Mouse (Mus musculus) limb, embryonic 15.5 days (tissue): ENCODE measurements around the gene Pnrc1. TPM values are rescaled to one million over a fixed set of nuclear protein-coding genes. Genes with fewer than 3 reads are reported as not detected.
A peak's percentile ranks its signal among the peaks of the same experiment; 100 is the strongest.
"Not testable (repeated sequence)": the region's sequence is repeated elsewhere in the genome, so short reads cannot be mapped to it uniquely, and the experiment has no call there.

Source experiments
- ATAC-seq: fragments of 200-750 bp; cut with Nextera tagmentation; 2 replicates; pipeline ENCODE4 v1.8.0; 2017; ENCODE audit warnings: low read depth, moderate TSS enrichment; ENCODE audit not compliant: insufficient number of reproducible peaks, low FRiP score, low TSS enrichment
- H3K27ac ChIP-seq: fragments of 300-500 bp; sonication (generic); 2 replicates; pipeline ENCODE4 v1.5.1; 2015; ENCODE audit warnings: moderate library complexity, mild to moderate bottlenecking, inconsistent platforms
- H3K27me3 ChIP-seq: fragments of 300-500 bp; sonication (generic); 2 replicates; pipeline ENCODE4 v1.6.1; 2015; ENCODE audit warnings: inconsistent platforms
- H3K36me3 ChIP-seq: fragments of 300-500 bp; sonication (generic); 2 replicates; pipeline ENCODE4 v1.6.1; 2015; ENCODE audit warnings: inconsistent platforms
- H3K4me1 ChIP-seq: fragments of 300-500 bp; sonication (generic); 2 replicates; pipeline ENCODE4 v1.6.1; 2015; ENCODE audit warnings: inconsistent platforms
- H3K4me2 ChIP-seq: fragments of 300-500 bp; sonication (generic); 2 replicates; pipeline ENCODE4 v1.6.1; 2015; ENCODE audit warnings: mild to moderate bottlenecking, inconsistent platforms
- H3K4me3 ChIP-seq: fragments of 300-500 bp; sonication (generic); 2 replicates; pipeline ENCODE4 v1.5.1; 2015; ENCODE audit warnings: mild to moderate bottlenecking, inconsistent platforms
- H3K9ac ChIP-seq: fragments of 300-500 bp; sonication (generic); 2 replicates; pipeline ENCODE4 v1.6.1; 2015; ENCODE audit warnings: inconsistent platforms
- H3K9me3 ChIP-seq: fragments of 300-500 bp; sonication (generic); 2 replicates; pipeline ENCODE4 v1.6.1; 2016; ENCODE audit warnings: inconsistent platforms
- WGBS: fragments of 180-500 bp; shearing (Covaris S2); methylation state at CpG from one replicate; pipeline ENCODE4 v1.1.7; 2015; 5-methylcytosine and 5-hydroxymethylcytosine counted together
- polyA plus RNA-seq: library from polyadenylated mRNA; unstranded; fragments of >200 nt; fragmentation: Nextera tagmentation; extraction: Ambion mirVana; gene quantifications from 2 replicates; pipeline ENCODE4 v1.2.1, GENCODE M21; 2015

The Pnrc1 gene
- polyA plus RNA-seq = 83.8 and 98.1 TPM in 2 replicates

GRCm38 (mm10) chr4:33290002-33290401 is at the start of gene Pnrc1:
Gene Pnrc1 (minus strand): TSS chr4:33290163.
- H3K9me3 ChIP-seq = no peaks in the 10 kb centered on the region
- H3K27me3 ChIP-seq = no peaks in the 10 kb centered on the region
- peak within 1 kb of the TSS; percentile 38 for H3K4me2 ChIP-seq
- peak; percentile 92 for ATAC-seq
- H3K27ac ChIP-seq = peak within 1 kb of the TSS; percentile 64
- 29% methylated on average over 3 of the region's 3 CpGs for WGBS
- no peaks in the 10 kb centered on the region for H3K4me1 ChIP-seq
- H3K36me3 ChIP-seq = no peaks in the 10 kb centered on the region
- H3K9ac ChIP-seq = no peak within 1 kb of the TSS; the same call in 1 of the 2 replicates
- peak within 1 kb of the TSS; percentile 36 for H3K4me3 ChIP-seq

DNA sequence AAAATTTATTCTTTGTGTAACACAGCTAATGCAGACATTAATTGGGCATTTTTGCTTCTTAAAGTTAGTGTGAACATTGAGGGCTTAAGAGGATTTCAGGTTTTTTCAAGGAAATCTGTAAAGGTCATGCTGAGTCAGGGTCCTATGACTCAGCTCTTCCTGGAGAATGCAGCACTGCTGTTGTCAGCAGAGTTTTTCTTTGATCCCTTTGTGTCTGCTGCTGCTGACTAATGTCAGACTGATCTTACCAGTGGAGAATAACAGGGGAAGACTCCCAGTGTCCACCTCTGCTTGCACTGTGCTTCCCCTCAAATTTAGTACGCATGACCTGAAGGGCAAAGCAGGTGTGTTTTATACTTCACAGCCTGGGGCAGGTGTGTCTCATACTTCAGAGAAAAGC is 48.0 kb upstream of the Pnrc1 start:
- 86% methylated on average over 1 of the region's 1 CpGs for WGBS
- H3K36me3 ChIP-seq = peaks cover 30% of the 10 kb centered on the region
- no peak for ATAC-seq
- H3K9ac ChIP-seq = no peak overlapping the region
- H3K9me3 ChIP-seq = no peaks in the 10 kb centered on the region
- H3K4me2 ChIP-seq = no peak overlapping the region
- no peak overlapping the region for H3K4me3 ChIP-seq
- no peaks in the 10 kb centered on the region for H3K4me1 ChIP-seq
- H3K27me3 ChIP-seq = no peaks in the 10 kb centered on the region
- no peak overlapping the region for H3K27ac ChIP-seq

GRCm38 (mm10) chr4:33332956-33333455 is 43.0 kb upstream of the Pnrc1 start:
- no peaks in the 10 kb centered on the region for H3K9me3 ChIP-seq
- no peak overlapping the region for H3K27ac ChIP-seq
- 91% methylated on average over 1 of the region's 1 CpGs for WGBS
- peaks cover 44% of the 10 kb centered on the region for H3K36me3 ChIP-seq
- ATAC-seq = no peak
- no peak overlapping the region for H3K4me2 ChIP-seq
- H3K4me1 ChIP-seq = no peaks in the 10 kb centered on the region
- no peak overlapping the region for H3K4me3 ChIP-seq
- H3K9ac ChIP-seq = no peak overlapping the region
- no peaks in the 10 kb centered on the region for H3K27me3 ChIP-seq

DNA sequence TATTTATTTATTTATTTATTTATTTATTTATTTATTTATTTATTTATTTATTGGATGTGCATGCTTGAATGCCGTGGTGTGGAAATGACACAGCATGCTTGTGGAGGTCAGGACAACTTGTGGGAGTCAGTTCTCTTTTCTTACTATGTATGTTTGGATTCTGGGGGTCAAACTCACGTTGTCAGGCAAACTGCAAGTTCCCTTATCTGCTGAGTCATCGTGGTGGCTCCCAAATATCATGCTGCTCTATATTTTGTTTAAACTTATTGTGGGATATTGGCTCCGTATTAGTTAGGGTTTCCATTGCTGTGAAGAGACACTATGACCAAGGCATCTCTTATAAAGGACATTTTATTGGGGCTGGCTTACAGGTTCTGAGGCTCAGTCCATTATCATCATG is 41.2 kb upstream of the Pnrc1 start:
- H3K9ac ChIP-seq = no peak overlapping the region
- no peak overlapping the region for H3K27ac ChIP-seq
- no peaks in the 10 kb centered on the region for H3K4me1 ChIP-seq
- H3K4me2 ChIP-seq = no peak overlapping the region
- H3K27me3 ChIP-seq = no peaks in the 10 kb centered on the region
- H3K36me3 ChIP-seq = peaks cover 41% of the 10 kb centered on the region
- no peaks in the 10 kb centered on the region for H3K9me3 ChIP-seq
- 86% methylated on average over 4 of the region's 4 CpGs for WGBS
- H3K4me3 ChIP-seq = no peak overlapping the region
- ATAC-seq = no peak

DNA sequence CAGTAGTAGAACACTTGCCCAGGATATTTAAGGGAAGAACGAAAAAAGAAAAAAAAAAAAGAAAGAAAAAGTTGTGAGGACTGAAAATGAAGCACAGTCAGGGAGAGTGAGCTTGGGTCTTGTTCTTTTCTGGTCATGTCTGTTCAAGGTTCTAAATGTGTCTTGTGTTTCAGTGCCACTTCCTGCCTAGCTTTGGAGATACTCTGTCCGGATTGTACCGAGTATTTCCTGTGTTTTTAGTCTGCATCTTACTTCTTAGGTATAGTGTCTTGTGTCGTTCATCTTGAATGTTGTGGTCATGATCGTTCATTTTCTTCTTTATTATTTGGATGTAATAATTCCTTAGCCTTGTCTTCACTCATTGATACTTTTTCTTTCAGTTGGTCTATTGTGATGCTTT is 25.9 kb upstream of the Pnrc1 start:
- no peak for ATAC-seq
- Histone ChIP-seq H3K4me3 (no peak overlapping the region), H3K9me3 (no peaks in the 10 kb centered on the region), H3K36me3 (no peaks in the 10 kb centered on the region), H3K4me2 (no peak overlapping the region), H3K9ac (no peak overlapping the region), H3K27ac (no peak overlapping the region), H3K4me1 (no peaks in the 10 kb centered on the region), H3K27me3 (no peaks in the 10 kb centered on the region)
- 85% methylated on average over 5 of the region's 5 CpGs for WGBS

DNA sequence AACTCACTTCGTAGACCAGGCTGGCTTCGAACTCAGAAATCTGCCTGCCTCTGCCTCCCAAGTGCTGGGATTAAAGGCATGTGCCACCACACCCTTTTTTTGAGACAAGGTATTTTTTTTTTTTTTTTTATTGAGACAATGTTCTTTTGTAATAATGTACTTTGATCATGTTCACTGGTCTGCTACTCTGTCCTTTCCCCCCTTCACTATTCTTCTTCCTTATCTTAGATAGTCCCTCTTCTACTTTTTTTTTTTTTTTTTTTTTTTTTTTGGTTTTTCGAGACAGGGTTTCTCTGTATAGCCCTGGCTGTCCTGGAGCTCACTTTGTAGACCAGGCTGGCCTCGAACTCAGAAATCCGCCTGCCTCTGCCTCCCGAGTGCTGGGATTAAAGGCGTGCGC is 24.2 kb upstream of the Pnrc1 start:
- H3K27ac ChIP-seq, H3K9ac ChIP-seq, H3K27me3 ChIP-seq, H3K9me3 ChIP-seq, H3K36me3 ChIP-seq, ATAC-seq, H3K4me1 ChIP-seq, H3K4me2 ChIP-seq, H3K4me3 ChIP-seq: not testable (repeated sequence)
- WGBS = 96% methylated on average over 6 of the region's 8 CpGs

DNA sequence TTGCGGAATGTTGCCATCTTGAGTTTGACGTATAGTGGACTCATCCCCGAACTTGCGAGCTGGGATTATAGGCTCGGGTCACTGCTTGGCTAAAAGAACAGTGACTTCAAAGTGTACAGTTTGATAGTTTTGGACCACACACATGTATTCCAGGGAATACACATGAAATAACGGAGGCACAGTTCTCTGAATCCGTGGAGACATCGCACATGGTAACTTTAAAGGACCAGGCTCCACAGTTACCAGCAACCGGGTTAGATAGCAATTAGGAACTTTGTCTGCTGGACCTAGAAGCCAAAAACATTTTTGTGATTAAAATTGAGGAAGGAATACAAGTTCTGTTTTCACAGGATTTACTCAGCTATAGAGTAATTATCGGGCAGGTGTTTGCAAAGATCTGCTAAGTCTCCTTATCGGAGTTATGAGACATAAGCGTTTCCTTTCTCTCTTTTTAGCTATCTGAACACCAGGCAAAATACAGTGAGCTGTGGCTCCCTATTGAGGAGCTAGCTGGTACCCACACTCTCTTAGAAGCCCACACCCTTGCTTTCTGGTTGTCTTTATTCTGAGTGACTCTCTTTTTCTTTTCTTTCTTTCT is 21.0 kb upstream of the Pnrc1 start:
- H3K36me3 ChIP-seq = no peaks in the 10 kb centered on the region
- no peaks in the 10 kb centered on the region for H3K4me1 ChIP-seq
- H3K9me3 ChIP-seq = no peaks in the 10 kb centered on the region
- peak overlapping the region; percentile 65 for H3K9ac ChIP-seq
- H3K4me3 ChIP-seq = peak overlapping the region; percentile 81
- ATAC-seq = no peak
- no peaks in the 10 kb centered on the region for H3K27me3 ChIP-seq
- 18% methylated on average over 12 of the region's 12 CpGs for WGBS
- peak overlapping the region; percentile 65 for H3K4me2 ChIP-seq
- H3K27ac ChIP-seq = no peak overlapping the region

DNA sequence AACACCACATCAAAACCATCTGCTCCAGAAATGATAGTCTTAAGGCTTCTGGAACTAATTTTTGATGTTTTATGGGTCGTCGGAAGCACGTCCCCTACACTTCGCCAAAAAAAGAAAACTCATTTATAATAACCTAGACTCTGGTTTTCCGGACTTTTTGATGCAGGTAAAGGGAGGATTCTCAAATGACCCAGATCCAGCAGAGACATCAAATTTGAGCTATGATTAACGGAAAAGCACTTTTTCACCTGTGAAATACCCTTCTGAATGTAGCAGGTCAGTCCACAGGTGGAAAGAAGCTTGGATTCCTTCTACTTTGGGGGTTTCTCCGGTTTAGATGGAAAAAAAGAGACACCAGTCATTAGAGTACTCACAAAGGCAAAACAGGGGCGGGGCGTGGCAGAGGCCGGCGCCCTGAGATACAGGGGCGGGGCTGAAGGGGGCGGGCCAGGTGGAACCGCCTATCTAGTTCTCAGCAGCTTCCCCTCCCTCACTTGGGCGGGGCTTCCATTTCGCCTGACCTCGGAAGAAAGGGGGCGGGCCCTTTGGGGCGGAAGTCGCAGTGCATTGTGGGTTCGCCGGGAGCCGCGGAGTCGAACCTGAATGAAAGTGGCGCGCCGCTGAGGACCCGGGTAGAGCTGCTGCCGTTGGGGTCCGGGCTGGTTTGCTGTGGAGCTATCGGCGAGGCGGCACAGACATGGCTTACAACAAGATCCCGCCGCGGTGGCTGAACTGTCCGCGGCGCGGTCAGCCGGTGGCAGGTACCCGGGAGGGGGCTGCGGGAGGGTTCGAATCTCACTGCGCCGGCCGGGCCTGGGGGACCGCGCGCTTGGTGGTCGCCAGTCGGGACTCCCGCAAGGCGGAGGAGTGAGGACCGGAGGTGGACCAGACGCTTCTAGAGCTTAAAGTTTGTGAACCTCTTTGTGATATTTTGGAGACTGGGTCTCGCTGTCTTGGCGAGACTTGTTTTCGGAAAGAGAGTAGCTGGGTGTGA is 20.1 kb upstream of the Pnrc1 start, which contains the start of gene Rngtt:
Gene Rngtt (plus strand): TSS at position 548 of the 994 bp plus-strand sequence.
- Histone ChIP-seq H3K4me2 (peak within 1 kb of the TSS; percentile 65), H3K9me3 (no peaks in the 10 kb centered on the region), H3K27ac (peak within 1 kb of the TSS; percentile 68), H3K4me3 (peak within 1 kb of the TSS; percentile 81), H3K4me1 (no peaks in the 10 kb centered on the region), H3K27me3 (no peaks in the 10 kb centered on the region), H3K36me3 (no peaks in the 10 kb centered on the region), H3K9ac (peak within 1 kb of the TSS; percentile 65)
- WGBS = 2% methylated on average over 60 of the region's 60 CpGs
- ATAC-seq = peak; percentile 91

- H3K27ac ChIP-seq = no peak overlapping the region
- H3K4me1 ChIP-seq = no peaks in the 10 kb centered on the region
- no peak overlapping the region for H3K4me2 ChIP-seq
- ATAC-seq = no peak
- H3K4me3 ChIP-seq = no peak overlapping the region
- H3K9ac ChIP-seq = no peak overlapping the region
- no peaks in the 10 kb centered on the region for H3K36me3 ChIP-seq
- H3K27me3 ChIP-seq = no peaks in the 10 kb centered on the region
- no peaks in the 10 kb centered on the region for H3K9me3 ChIP-seq
- WGBS = 73% methylated on average over 4 of the region's 4 CpGs
These were observed 17.2 kb upstream of the Pnrc1 start for GRCm38 (mm10) chr4:33307146-33307545.

GRCm38 (mm10) chr4:33303057-33303456 is 13.1 kb upstream of the Pnrc1 start:
- 91% methylated on average over 1 of the region's 1 CpGs for WGBS
- no peak for ATAC-seq
- no peak overlapping the region for H3K4me3 ChIP-seq
- H3K9ac ChIP-seq = no peak overlapping the region
- no peaks in the 10 kb centered on the region for H3K27me3 ChIP-seq
- H3K9me3 ChIP-seq = no peaks in the 10 kb centered on the region
- H3K36me3 ChIP-seq = no peaks in the 10 kb centered on the region
- H3K4me1 ChIP-seq = no peaks in the 10 kb centered on the region
- H3K27ac ChIP-seq = no peak overlapping the region
- no peak overlapping the region for H3K4me2 ChIP-seq

DNA sequence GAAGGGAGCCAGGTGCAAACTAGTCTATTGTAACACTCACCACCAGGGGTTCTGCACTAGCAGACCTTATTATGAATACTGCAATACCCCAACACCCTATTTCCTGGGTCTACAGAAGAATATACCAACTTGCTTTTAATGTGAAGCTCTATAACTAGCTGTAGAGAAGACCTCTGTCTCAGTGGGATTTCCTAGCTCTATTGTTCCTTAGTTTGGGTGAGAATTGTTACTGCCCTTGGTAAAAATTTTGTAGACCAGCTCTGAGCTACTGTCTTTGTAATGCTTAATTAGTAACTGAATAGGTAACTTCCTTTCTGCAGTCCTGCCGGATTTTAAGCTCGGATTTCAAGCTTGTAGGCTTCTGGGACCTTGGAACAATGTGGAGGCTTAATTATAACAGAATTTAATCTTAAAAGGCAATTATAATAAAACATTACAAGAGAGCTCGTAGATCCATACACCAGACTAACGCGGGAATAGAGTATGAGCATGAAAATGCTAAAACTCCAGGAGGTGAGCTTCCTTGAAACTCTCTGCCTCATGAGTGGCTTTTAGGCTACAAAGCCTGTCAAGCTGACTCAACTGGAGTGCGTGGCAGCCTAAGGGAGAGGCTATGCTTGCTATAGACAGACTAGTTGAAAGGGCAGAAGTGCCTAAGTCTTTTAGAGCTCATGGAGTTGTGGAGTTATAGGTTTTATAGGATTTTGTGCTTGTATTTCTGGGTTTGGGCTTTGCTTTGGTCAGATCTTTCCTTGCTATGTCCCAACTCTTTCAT is 11.1 kb upstream of the Pnrc1 start:
- not testable (repeated sequence) for H3K9ac ChIP-seq, H3K4me1 ChIP-seq, H3K4me2 ChIP-seq, H3K36me3 ChIP-seq, ATAC-seq, H3K9me3 ChIP-seq, H3K4me3 ChIP-seq, H3K27ac ChIP-seq, H3K27me3 ChIP-seq
- 74% methylated on average over 6 of the region's 6 CpGs for WGBS
